Mouse (Mus musculus): ENCODE measurements around the gene Vmn2r4.
"Not testable (repeated sequence)": the region's sequence is repeated elsewhere in the genome, so short reads cannot be mapped to it uniquely, and the experiment has no call there.

Vmn2r4 gene

GRCm38 (mm10) chr3:64415268-64415667 lies at the start of gene Vmn2r4:
Gene Vmn2r4 (minus strand): TSS chr3:64415368.
- not testable (repeated sequence) for DNase-seq (ENCODE audit: low spot score in 2 of 2)

GRCm38 (mm10) chr3:64434261-64434660 lies 19.1 kb upstream of the Vmn2r4 start:
- DNase-seq (ENCODE audit: low spot score in 2 of 2): not testable (repeated sequence)

- DNase-seq (ENCODE audit: low spot score in 2 of 2): not testable (repeated sequence)
Observed at GRCm38 (mm10) chr3:64428117-64428798, 13.1 kb upstream of the Vmn2r4 start.

- DNase-seq (ENCODE audit: low spot score in 2 of 2): not testable (repeated sequence)
Observed at GRCm38 (mm10) chr3:64422141-64422540, 7.0 kb upstream of the Vmn2r4 start.

- DNase-seq (ENCODE audit: low spot score in 2 of 2): not testable (repeated sequence)
Observed at GRCm38 (mm10) chr3:64417477-64417876, 2.3 kb upstream of the Vmn2r4 start.

- DNase-seq (ENCODE audit: low spot score in 2 of 2): not testable (repeated sequence)
Observed at GRCm38 (mm10) chr3:64414253-64414652, 915 bp downstream of the Vmn2r4 start.

GRCm38 (mm10) chr3:64359286-64360035 lies 55.7 kb downstream of the Vmn2r4 start:
- DNase-seq (ENCODE audit: low spot score in 2 of 2): no peak

Measured in spleen, postnatal 4 days (tissue).